Mouse (Mus musculus): Measurements from ENCODE around the gene Tns3. TPM values are rescaled to one million over a fixed set of nuclear protein-coding genes. Genes with fewer than 3 reads are reported as not detected.

The Tns3 gene
- polyA plus RNA-seq, 1 experiment from 2014 or later: 4.1 TPM

DNA sequence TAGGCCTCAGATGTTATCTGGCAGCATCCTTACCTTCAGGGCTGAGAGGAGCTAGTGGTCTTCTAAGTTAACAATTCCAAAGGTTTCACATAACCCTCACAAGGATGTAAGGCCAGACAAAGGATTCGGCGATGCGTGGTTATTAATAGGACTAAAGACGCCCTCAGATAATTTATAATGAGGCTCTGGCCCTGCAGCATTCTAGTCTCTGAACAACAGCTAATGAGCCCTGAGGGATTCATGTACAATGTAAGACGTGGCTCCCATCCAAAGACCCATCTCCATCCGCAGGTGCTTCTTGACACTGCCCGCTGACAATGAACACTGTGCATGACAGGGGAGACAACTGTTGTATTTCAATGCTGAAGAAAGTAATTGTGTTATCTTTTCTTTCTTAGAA lies 263.0 kb downstream of the Tns3 start:
- Histone ChIP-seq H3K4me3 (ENCODE audit: low read depth, low read length) (no peak overlapping the region), H3K9ac (ENCODE audit: low read depth, low read length) (no peak overlapping the region), H3K4me1 (ENCODE audit: control insufficient read depth, low read depth, low read length) (no peaks in the 10 kb centered on the region; the same call in 1 of the 2 replicates), H3K4me2 (ENCODE audit: low read depth, low read length) (no peak overlapping the region), H3K27me3 (ENCODE audit: control insufficient read depth, insufficient read depth, low read depth, low read length) (no peaks in the 10 kb centered on the region), H3K9me3 (replicated peaks; ENCODE audit: control insufficient read depth, low read length) (no peaks in the 10 kb centered on the region), H3K36me3 (ENCODE audit: control insufficient read depth, insufficient read depth) (no peaks in the 10 kb centered on the region), H3K27ac (ENCODE audit: low read length) (no peak overlapping the region)
- WGBS (ENCODE audit: insufficient replicate concordance): 75% methylated on average over 7 of the region's 7 CpGs
- ATAC-seq (ENCODE audit: low read depth): no peak

DNA sequence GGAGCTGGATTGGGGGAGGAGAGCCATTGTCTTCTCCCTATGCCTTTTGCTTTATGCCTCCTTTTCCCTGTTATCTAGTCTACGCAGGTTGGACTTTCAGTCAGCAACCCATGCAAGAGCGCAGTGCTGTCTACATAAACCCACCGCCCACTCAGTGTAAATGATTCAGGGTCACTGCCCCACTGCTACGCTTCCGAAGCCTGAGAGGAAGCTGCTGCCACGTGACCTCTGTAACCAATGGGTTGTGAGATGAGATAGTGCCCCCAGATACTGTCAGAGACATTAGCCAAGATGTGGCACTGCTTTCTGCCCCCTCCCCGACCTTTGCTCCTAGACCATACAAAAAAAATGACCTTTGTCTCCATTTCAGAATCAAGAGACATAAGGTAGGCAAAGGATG lies 268.0 kb downstream of the Tns3 start:
- peak; percentile 70 for ATAC-seq (ENCODE audit: low read depth)
- no peak overlapping the region for H3K4me3 ChIP-seq (ENCODE audit: low read depth, low read length)
- no peak overlapping the region for H3K27ac ChIP-seq (ENCODE audit: low read length)
- no peaks in the 10 kb centered on the region; the same call in 1 of the 2 replicates for H3K4me1 ChIP-seq (ENCODE audit: control insufficient read depth, low read depth, low read length)
- H3K27me3 ChIP-seq (ENCODE audit: control insufficient read depth, insufficient read depth, low read depth, low read length): no peaks in the 10 kb centered on the region
- H3K36me3 ChIP-seq (ENCODE audit: control insufficient read depth, insufficient read depth): no peaks in the 10 kb centered on the region
- no peak overlapping the region for H3K4me2 ChIP-seq (ENCODE audit: low read depth, low read length)
- 54% methylated on average over 7 of the region's 7 CpGs for WGBS (ENCODE audit: insufficient replicate concordance)
- H3K9me3 ChIP-seq (replicated peaks; ENCODE audit: control insufficient read depth, low read length): no peaks in the 10 kb centered on the region
- H3K9ac ChIP-seq (ENCODE audit: low read depth, low read length): no peak overlapping the region

DNA sequence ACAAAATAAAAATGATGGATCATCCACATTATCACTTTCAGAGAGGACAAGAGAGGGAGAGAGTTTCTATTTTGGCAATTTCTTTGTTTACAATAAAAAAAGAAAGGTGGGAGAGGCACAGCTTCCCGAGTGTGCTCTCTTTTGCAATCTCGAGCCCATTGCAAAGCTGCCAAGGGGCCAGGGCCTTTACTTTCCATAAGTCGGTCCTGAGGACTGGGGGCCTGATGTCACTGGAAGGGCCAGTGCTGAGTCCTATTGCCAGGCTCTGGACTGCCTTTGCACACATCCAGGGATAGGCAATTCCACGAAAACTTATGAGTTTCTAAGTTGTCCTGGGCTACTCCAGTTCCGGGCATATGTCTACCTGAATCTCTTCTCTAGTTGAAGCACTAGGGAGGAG lies 272.8 kb downstream of the Tns3 start:
- no peak overlapping the region for H3K4me2 ChIP-seq (ENCODE audit: low read depth, low read length)
- H3K36me3 ChIP-seq (ENCODE audit: control insufficient read depth, insufficient read depth): no peaks in the 10 kb centered on the region
- no peaks in the 10 kb centered on the region for H3K27me3 ChIP-seq (ENCODE audit: control insufficient read depth, insufficient read depth, low read depth, low read length)
- WGBS (ENCODE audit: insufficient replicate concordance): 43% methylated on average over 5 of the region's 5 CpGs
- no peaks in the 10 kb centered on the region for H3K9me3 ChIP-seq (replicated peaks; ENCODE audit: control insufficient read depth, low read length)
- no peak overlapping the region for H3K27ac ChIP-seq (ENCODE audit: low read length)
- no peak overlapping the region for H3K4me3 ChIP-seq (ENCODE audit: low read depth, low read length)
- H3K9ac ChIP-seq (ENCODE audit: low read depth, low read length): no peak overlapping the region
- no peak for ATAC-seq (ENCODE audit: low read depth)
- no peaks in the 10 kb centered on the region; the same call in 1 of the 2 replicates for H3K4me1 ChIP-seq (ENCODE audit: control insufficient read depth, low read depth, low read length)

DNA sequence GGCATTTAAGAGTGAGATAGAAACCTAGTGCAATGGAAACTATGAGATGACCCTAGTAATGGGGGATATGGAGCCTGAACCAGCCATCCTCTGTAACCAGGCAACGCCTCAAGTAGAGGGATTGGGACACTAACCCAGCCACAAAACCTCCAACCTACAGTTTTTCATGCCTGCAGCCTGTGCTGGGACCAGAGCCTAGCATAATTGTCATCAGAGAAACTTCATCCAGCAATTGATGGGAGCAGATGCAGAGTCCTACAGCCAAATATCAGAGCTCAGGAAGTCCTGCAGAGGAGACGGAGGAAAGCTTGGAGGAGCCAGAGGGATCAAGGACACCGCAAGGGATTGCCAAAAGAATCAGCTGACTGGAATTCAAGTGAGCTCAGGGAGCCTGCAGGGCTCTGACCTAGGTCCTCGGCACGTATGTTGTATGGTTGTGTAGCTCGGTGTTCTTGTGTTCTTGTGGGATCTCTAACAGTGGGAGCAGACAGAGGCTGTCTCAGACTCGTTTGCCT lies 278.4 kb downstream of the Tns3 start:
- ATAC-seq (ENCODE audit: low read depth): no peak
- 60% methylated on average over 7 of the region's 7 CpGs for WGBS (ENCODE audit: insufficient replicate concordance)

More for the DNA sequence above, 278.4 kb downstream of the Tns3 start:
- H3K27me3 ChIP-seq (ENCODE audit: control insufficient read depth, insufficient read depth, low read depth, low read length): no peaks in the 10 kb centered on the region
- H3K4me2 ChIP-seq (ENCODE audit: low read depth, low read length): no peak overlapping the region
- H3K36me3 ChIP-seq (ENCODE audit: control insufficient read depth, insufficient read depth): no peaks in the 10 kb centered on the region
- no peak overlapping the region for H3K9ac ChIP-seq (ENCODE audit: low read depth, low read length)
- H3K4me1 ChIP-seq (ENCODE audit: control insufficient read depth, low read depth, low read length): no peaks in the 10 kb centered on the region
- H3K4me3 ChIP-seq (ENCODE audit: low read depth, low read length): no peak overlapping the region
- H3K9me3 ChIP-seq (replicated peaks; ENCODE audit: control insufficient read depth, low read length): no peaks in the 10 kb centered on the region
- no peak overlapping the region for H3K27ac ChIP-seq (ENCODE audit: low read length)
